Mouse (Mus musculus): ENCODE results near the gene Ap2a2. TPM values are rescaled to one million over a fixed set of nuclear protein-coding genes. Genes with fewer than 3 reads are reported as not detected.
"Not testable (repeated sequence)": the region's sequence is repeated elsewhere in the genome, so short reads cannot be mapped to it uniquely, and the experiment has no call there.

Ap2a2 gene
- polyA plus RNA-seq, 1 experiment from 2014 or later, result 118 TPM

DNA sequence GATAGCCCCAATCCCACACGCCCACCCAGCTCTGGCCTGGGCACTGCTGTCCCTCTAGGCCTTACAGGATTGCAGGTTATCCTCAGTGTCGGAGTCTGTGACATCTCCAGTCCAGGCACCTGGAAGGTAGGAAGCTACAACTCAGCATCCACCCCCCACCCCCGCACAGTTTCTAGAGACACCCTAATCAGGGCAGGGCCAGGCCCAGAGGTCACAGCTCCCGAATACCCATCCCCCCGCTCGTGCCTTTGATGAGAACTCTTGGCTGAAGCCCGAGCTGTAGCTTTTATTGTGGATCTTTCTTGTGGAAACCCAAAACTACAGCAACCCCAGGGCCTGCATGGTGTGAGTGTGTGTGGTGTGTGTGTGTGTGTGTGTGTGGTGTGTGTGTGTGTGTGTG, 90.2 kb downstream of the Ap2a2 start:
- no peak overlapping the region for H3K4me2 ChIP-seq (ENCODE audit: low read length)
- no peaks in the 10 kb centered on the region for H3K27me3 ChIP-seq (replicated peaks; ENCODE audit: control insufficient read depth, insufficient read depth, low read length)
- no peak for ATAC-seq
- no peaks in the 10 kb centered on the region for H3K36me3 ChIP-seq (ENCODE audit: control insufficient read depth, insufficient read depth, low read length)
- H3K4me1 ChIP-seq (ENCODE audit: control insufficient read depth, insufficient read depth, low read depth, low read length), result no peaks in the 10 kb centered on the region
- no peak overlapping the region for H3K27ac ChIP-seq (ENCODE audit: low read depth, low read length)
- 47% methylated on average over 7 of the region's 7 CpGs for WGBS
- no peaks in the 10 kb centered on the region for H3K9me3 ChIP-seq (ENCODE audit: control insufficient read depth, low read length)
- no peak overlapping the region for H3K4me3 ChIP-seq (ENCODE audit: low read length)
- H3K9ac ChIP-seq (ENCODE audit: low read depth, low read length), result no peak overlapping the region

DNA sequence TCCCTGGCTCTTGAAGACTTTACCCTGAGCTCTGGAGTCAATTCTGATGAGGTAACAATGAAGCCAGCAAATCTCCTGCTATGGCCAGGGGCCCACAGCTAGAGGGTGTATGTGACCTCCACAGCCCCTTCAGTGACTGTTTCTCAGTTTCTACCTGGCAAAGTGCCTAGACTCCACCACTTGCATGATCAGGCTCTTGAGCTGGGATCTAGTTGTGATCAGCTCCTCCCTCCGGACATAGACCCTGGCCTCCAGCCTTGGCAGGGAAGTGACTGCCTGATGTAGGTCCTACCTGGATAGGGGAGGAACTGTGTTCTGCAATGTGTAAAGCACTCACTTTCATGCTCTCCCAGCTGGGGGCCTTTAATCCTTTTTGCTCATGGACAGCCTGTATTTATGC, 98.4 kb downstream of the Ap2a2 start:
- H3K27me3 ChIP-seq (replicated peaks; ENCODE audit: control insufficient read depth, insufficient read depth, low read length), result no peaks in the 10 kb centered on the region
- 73% methylated on average over 1 of the region's 1 CpGs for WGBS
- no peak overlapping the region for H3K4me2 ChIP-seq (ENCODE audit: low read length)
- no peak overlapping the region for H3K9ac ChIP-seq (ENCODE audit: low read depth, low read length)
- H3K4me3 ChIP-seq (ENCODE audit: low read length), result no peak overlapping the region
- no peak overlapping the region for H3K27ac ChIP-seq (ENCODE audit: low read depth, low read length)
- no peaks in the 10 kb centered on the region for H3K9me3 ChIP-seq (ENCODE audit: control insufficient read depth, low read length)
- ATAC-seq, result no peak
- no peaks in the 10 kb centered on the region for H3K36me3 ChIP-seq (ENCODE audit: control insufficient read depth, insufficient read depth, low read length)
- H3K4me1 ChIP-seq (ENCODE audit: control insufficient read depth, insufficient read depth, low read depth, low read length), result no peaks in the 10 kb centered on the region

DNA sequence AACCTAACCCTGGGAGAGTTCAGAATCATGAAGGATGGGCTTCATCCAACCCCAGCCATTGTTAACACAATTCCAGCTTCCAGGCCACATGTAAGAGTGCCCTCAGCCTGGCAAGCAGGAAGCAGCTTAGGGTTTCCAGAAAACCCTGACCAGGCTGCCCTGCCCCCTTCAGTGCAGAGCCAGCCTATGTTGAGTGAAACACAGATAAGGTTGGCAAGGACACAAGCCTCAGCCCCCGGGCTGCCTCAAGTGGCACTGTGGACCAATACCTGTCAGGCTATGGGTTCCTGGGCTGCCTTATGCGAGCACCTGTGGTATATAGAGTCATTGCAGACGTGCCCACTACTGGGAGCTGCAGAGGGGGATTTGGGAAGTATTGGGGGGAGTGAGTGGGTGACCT, 99.5 kb downstream of the Ap2a2 start:
- Histone ChIP-seq H3K4me2 (ENCODE audit: low read length) (no peak overlapping the region), H3K4me3 (ENCODE audit: low read length) (no peak overlapping the region), H3K9me3 (ENCODE audit: control insufficient read depth, low read length) (no peaks in the 10 kb centered on the region), H3K27ac (ENCODE audit: low read depth, low read length) (no peak overlapping the region), H3K9ac (ENCODE audit: low read depth, low read length) (no peak overlapping the region), H3K4me1 (ENCODE audit: control insufficient read depth, insufficient read depth, low read depth, low read length) (no peaks in the 10 kb centered on the region), H3K27me3 (replicated peaks; ENCODE audit: control insufficient read depth, insufficient read depth, low read length) (no peaks in the 10 kb centered on the region), H3K36me3 (ENCODE audit: control insufficient read depth, insufficient read depth, low read length) (no peaks in the 10 kb centered on the region)
- no peak for ATAC-seq
- WGBS, result 79% methylated on average over 3 of the region's 3 CpGs

DNA sequence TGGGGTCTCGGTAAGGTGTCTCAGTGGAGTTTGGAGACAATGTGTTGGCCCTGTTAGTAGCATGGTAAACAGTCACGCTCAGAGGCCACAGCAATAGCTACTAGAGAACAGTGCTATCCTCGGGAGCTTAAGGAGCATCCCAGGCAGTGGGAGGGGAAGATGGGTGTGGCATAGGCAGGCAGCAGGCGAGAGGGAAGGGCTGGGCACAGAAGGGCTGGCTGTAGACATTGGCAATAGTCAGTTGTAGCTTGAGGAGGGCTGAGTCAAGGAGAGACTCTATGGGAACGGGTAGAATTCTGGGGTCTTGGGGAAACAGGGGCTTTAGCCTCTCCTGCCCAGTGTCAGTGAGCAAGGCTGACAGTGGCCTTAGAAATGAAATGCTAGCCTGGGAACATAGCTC, 100.2 kb downstream of the Ap2a2 start:
- no peak overlapping the region for H3K27ac ChIP-seq (ENCODE audit: low read depth, low read length)
- no peaks in the 10 kb centered on the region for H3K9me3 ChIP-seq (ENCODE audit: control insufficient read depth, low read length)
- no peak overlapping the region for H3K9ac ChIP-seq (ENCODE audit: low read depth, low read length)
- H3K4me2 ChIP-seq (ENCODE audit: low read length), result no peak overlapping the region
- ATAC-seq, result no peak
- H3K4me1 ChIP-seq (ENCODE audit: control insufficient read depth, insufficient read depth, low read depth, low read length), result no peaks in the 10 kb centered on the region
- H3K4me3 ChIP-seq (ENCODE audit: low read length), result no peak overlapping the region
- WGBS, result 65% methylated on average over 5 of the region's 5 CpGs
- H3K27me3 ChIP-seq (replicated peaks; ENCODE audit: control insufficient read depth, insufficient read depth, low read length), result no peaks in the 10 kb centered on the region
- H3K36me3 ChIP-seq (ENCODE audit: control insufficient read depth, insufficient read depth, low read length), result no peaks in the 10 kb centered on the region

DNA sequence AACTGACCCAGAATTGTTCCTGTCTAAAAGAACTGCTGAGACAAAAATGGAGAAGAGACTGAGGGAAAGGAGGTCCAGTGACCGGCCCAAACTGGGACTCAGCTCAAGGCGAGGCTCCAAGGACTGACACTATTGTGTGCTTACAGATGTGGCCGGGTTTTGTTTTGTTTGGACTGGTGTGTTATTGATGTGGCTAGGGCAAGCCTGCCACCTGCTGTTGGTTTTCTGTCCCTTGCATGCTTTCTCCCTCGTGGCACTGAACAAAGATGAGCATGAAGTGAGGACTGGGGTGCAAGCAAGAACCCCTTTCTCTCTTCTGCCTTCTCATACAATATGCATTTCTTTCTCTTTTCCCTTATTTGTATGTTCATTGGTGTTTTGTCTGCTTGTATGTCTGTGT, 104.2 kb downstream of the Ap2a2 start:
- Histone ChIP-seq H3K4me1 (ENCODE audit: control insufficient read depth, insufficient read depth, low read depth, low read length) (no peaks in the 10 kb centered on the region), H3K4me3 (ENCODE audit: low read length) (no peak overlapping the region), H3K27me3 (replicated peaks; ENCODE audit: control insufficient read depth, insufficient read depth, low read length) (no peaks in the 10 kb centered on the region), H3K9ac (ENCODE audit: low read depth, low read length) (no peak overlapping the region), H3K27ac (ENCODE audit: low read depth, low read length) (no peak overlapping the region), H3K36me3 (ENCODE audit: control insufficient read depth, insufficient read depth, low read length) (no peaks in the 10 kb centered on the region), H3K4me2 (ENCODE audit: low read length) (no peak overlapping the region), H3K9me3 (ENCODE audit: control insufficient read depth, low read length) (no peaks in the 10 kb centered on the region)
- 18% methylated on average over 4 of the region's 4 CpGs for WGBS
- no peak for ATAC-seq

DNA sequence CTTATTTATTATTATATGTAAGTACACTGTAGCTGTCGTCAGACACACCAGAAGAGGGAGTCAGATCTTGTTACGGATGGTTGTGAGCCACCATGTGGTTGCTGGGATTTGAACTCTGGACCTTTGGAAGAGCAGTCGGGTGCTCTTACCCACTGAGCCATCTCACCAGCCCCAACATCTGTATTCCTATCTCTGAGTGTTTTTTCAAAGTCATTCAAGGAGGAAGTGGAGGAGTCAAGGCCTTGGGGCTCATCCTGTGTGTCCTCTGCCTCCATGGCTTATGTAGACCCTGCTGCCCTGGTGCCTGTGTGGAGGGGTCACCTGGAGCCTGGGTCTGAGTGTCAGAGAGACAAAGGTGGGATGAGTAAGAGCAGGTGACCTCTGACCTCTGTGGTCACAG, 107.1 kb downstream of the Ap2a2 start:
- not testable (repeated sequence) for H3K27me3 ChIP-seq (replicated peaks; ENCODE audit: control insufficient read depth, insufficient read depth, low read length); H3K36me3 ChIP-seq (ENCODE audit: control insufficient read depth, insufficient read depth, low read length); H3K9ac ChIP-seq (ENCODE audit: low read depth, low read length); H3K27ac ChIP-seq (ENCODE audit: low read depth, low read length); H3K9me3 ChIP-seq (ENCODE audit: control insufficient read depth, low read length); H3K4me1 ChIP-seq (ENCODE audit: control insufficient read depth, insufficient read depth, low read depth, low read length); H3K4me2 ChIP-seq (ENCODE audit: low read length); ATAC-seq; H3K4me3 ChIP-seq (ENCODE audit: low read length)
- WGBS, result 76% methylated on average over 3 of the region's 3 CpGs

DNA sequence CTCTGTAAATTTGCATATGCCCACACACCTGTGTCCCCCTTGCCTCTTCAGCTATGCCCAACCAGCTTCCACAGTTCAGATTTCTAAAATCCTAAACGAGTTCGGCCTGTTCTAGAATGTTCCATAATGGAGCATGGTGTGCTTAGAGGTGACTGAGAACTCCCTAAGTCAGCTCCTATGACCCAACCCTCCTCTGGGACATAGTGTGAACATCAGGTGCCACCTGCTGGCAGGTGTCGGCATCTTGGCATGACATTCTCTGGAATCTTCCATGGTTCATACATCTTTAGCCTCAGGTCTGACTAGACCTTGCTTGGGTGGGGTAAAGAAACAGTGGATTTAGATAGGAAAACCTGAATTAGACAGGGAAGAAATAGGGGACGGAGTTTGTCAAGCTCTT, 109.0 kb downstream of the Ap2a2 start:
- ATAC-seq, result no peak
- Histone ChIP-seq H3K4me2 (ENCODE audit: low read length) (no peak overlapping the region), H3K4me1 (ENCODE audit: control insufficient read depth, insufficient read depth, low read depth, low read length) (no peaks in the 10 kb centered on the region), H3K9me3 (ENCODE audit: control insufficient read depth, low read length) (no peaks in the 10 kb centered on the region), H3K36me3 (ENCODE audit: control insufficient read depth, insufficient read depth, low read length) (no peaks in the 10 kb centered on the region), H3K27me3 (replicated peaks; ENCODE audit: control insufficient read depth, insufficient read depth, low read length) (no peaks in the 10 kb centered on the region), H3K9ac (ENCODE audit: low read depth, low read length) (no peak overlapping the region), H3K27ac (ENCODE audit: low read depth, low read length) (no peak overlapping the region), H3K4me3 (ENCODE audit: low read length) (no peak overlapping the region)
- WGBS, result 79% methylated on average over 4 of the region's 4 CpGs

DNA sequence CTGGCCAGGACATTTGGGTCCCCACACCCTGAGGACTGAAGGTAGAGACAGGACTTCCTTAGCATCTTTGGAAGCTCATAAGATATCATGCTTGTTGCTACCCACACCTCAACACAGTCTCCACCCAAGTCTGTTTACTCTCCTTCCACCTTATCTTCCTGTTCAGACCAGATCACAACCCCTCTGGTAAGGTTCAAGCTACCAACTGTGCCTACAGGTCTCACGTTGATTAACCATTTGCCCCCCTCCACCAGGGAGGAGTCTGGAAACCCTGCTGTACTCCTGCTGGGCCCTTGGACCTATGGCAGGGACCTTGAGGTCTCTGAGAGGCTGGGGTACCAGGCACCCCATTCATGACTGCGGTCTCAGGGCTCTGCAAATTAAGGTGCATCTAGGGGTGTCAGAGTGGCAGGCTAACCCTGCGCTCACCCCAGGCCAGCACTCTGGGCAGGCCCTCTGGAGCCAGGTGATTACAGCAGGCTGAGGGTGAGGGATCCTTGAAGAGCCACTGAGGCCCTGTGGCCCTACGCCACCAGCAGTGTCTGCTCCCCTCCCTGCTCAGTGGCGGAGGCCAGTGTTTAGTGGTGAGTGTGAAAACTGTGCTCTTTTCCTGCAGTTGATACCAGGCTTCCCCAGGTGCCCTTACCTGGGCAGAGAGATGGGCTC, 109.8 kb downstream of the Ap2a2 start:
- Histone ChIP-seq H3K27me3 (replicated peaks; ENCODE audit: control insufficient read depth, insufficient read depth, low read length) (no peaks in the 10 kb centered on the region), H3K9ac (ENCODE audit: low read depth, low read length) (no peak overlapping the region), H3K36me3 (ENCODE audit: control insufficient read depth, insufficient read depth, low read length) (no peaks in the 10 kb centered on the region), H3K9me3 (ENCODE audit: control insufficient read depth, low read length) (no peaks in the 10 kb centered on the region), H3K4me1 (ENCODE audit: control insufficient read depth, insufficient read depth, low read depth, low read length) (no peaks in the 10 kb centered on the region), H3K4me3 (ENCODE audit: low read length) (no peak overlapping the region), H3K27ac (ENCODE audit: low read depth, low read length) (no peak overlapping the region), H3K4me2 (ENCODE audit: low read length) (no peak overlapping the region)
- 88% methylated on average over 5 of the region's 5 CpGs for WGBS
- no peak for ATAC-seq

DNA sequence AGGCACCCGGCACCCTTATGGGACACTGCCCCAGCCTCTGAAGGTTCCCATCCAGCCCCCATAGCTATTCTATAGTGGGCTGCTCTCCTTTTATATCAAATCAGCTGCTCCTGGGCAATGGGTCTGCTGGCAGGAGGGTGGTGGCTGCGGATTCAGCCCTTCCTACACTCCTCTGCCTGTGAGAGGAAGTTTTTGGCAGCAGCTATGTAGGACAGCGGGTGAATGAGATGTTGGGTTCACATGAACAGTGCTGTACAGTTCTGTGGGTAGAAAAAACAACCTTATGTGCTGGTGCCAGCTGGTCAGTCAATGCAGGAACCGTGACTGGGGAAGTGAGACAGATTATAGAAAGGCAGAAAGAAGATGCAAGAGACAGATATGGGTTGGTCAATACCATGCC, 116.9 kb downstream of the Ap2a2 start:
- Histone ChIP-seq H3K4me3 (ENCODE audit: low read length) (no peak overlapping the region), H3K4me2 (ENCODE audit: low read length) (no peak overlapping the region), H3K27ac (ENCODE audit: low read depth, low read length) (no peak overlapping the region), H3K36me3 (ENCODE audit: control insufficient read depth, insufficient read depth, low read length) (no peaks in the 10 kb centered on the region), H3K9ac (ENCODE audit: low read depth, low read length) (no peak overlapping the region), H3K9me3 (ENCODE audit: control insufficient read depth, low read length) (no peaks in the 10 kb centered on the region), H3K4me1 (ENCODE audit: control insufficient read depth, insufficient read depth, low read depth, low read length) (no peaks in the 10 kb centered on the region), H3K27me3 (replicated peaks; ENCODE audit: control insufficient read depth, insufficient read depth, low read length) (no peaks in the 10 kb centered on the region)
- WGBS, result 77% methylated on average over 4 of the region's 4 CpGs
- no peak for ATAC-seq
